Mouse (Mus musculus) C2C12 (cell line): ENCODE measurements at regions not wholly inside any gene's neighbourhood (a gene's known extent, or its start where the extent isn't known, plus 50 kb on each side); places are given as distances from the start of the nearest gene placed in this dataset.

Source experiments
- CEBPB ChIP-seq: IDR thresholded peaks from one replicate; pipeline ENCODE4 v1.6.1; 2011; ENCODE audit warnings: low read depth, mild to moderate bottlenecking, control low read depth, moderate library complexity
- CTCF ChIP-seq: IDR thresholded peaks from one replicate; pipeline ENCODE4 v1.5.1; 2011; ENCODE audit not compliant: control insufficient read depth, insufficient read depth, insufficient read length
- MAX ChIP-seq: IDR thresholded peaks from one replicate; pipeline ENCODE4 v1.6.1; 2011; ENCODE audit warnings: mild to moderate bottlenecking, control low read depth
- MYOD1 ChIP-seq: IDR thresholded peaks from one replicate; pipeline ENCODE4 v1.6.1; 2011; ENCODE audit warnings: low read depth; ENCODE audit not compliant: control insufficient read depth, insufficient read length
- MYOG ChIP-seq: IDR thresholded peaks from one replicate; pipeline ENCODE4 v1.6.1; 2011; ENCODE audit not compliant: control insufficient read depth, insufficient read length; ENCODE audit errors: extremely low read depth
- USF1 ChIP-seq: IDR thresholded peaks from one replicate; pipeline ENCODE4 v1.6.1; 2011; ENCODE audit warnings: low read depth, mild to moderate bottlenecking, control low read depth, moderate library complexity

DNA sequence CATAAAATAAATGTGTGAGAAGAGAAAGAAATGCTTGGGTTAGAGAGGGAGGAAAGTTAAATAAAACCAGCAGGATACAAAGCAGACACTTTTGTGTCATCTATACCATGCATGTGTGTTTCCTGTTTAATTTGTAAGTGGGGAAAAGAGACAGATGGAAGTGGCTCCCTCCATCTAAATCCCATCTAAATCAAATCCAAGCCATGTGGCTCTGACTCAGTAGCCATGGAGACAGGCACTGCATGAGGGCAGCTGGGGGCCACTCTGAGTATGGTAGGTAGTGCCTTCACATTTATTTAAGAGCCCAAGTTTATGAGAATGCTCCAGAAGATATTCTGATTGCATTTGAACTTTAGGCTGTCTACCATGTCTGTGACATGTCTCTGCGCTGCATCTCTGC lies 97.8 kb upstream of the Tcf21 start:
- TF ChIP-seq CTCF = no peak
- no peak for TF ChIP-seq MYOG
- TF ChIP-seq USF1 = no peak
- TF ChIP-seq MAX = no peak
- no peak for TF ChIP-seq CEBPB
- TF ChIP-seq MYOD1 = no peak
